Mouse (Mus musculus) midbrain, postnatal 0 days (tissue): ENCODE data around the gene Ikzf3. TPM values are rescaled to one million over a fixed set of nuclear protein-coding genes. Genes with fewer than 3 reads are reported as not detected.

ENCODE experiments used
- ATAC-seq: fragments of 200-750 bp; cut with Nextera tagmentation; 2 replicates; pipeline ENCODE4 v1.8.0; 2017; ENCODE audit warnings: moderate number of reproducible peaks, mild to moderate bottlenecking, moderate TSS enrichment, moderate library complexity; ENCODE audit not compliant: low FRiP score
- DNase-seq: peaks from one replicate; pipeline ENCODE4 v3.0.0-alpha.2; 2015; ENCODE audit warnings: low spot score
- H3K27ac ChIP-seq: fragments of 300-500 bp; sonication (generic); 2 replicates; pipeline ENCODE4 v1.5.1; 2014; ENCODE audit warnings: low read depth, mild to moderate bottlenecking, low read length, mixed read lengths
- H3K27me3 ChIP-seq: fragments of 300-500 bp; sonication (generic); 2 replicates; pipeline ENCODE4 v1.6.1; 2014; ENCODE audit warnings: low read length, control low read depth, mixed read lengths; ENCODE audit not compliant: insufficient read depth
- H3K36me3 ChIP-seq: fragments of 300-500 bp; sonication (generic); 2 replicates; pipeline ENCODE4 v1.6.1; 2014; ENCODE audit warnings: low read length, control low read depth, mixed read lengths; ENCODE audit not compliant: insufficient read depth
- H3K4me1 ChIP-seq: fragments of 300-500 bp; sonication (generic); 2 replicates; pipeline ENCODE4 v1.6.1; 2014; ENCODE audit warnings: mild to moderate bottlenecking, control low read depth, antibody characterized with exemption, low read length, mixed read lengths; ENCODE audit not compliant: insufficient read depth
- H3K4me2 ChIP-seq: fragments of 300-500 bp; sonication (generic); 2 replicates; pipeline ENCODE4 v1.6.1; 2014; ENCODE audit warnings: low read depth, mild to moderate bottlenecking, low read length, mixed read lengths; ENCODE audit not compliant: poor library complexity, severe bottlenecking
- H3K4me3 ChIP-seq: fragments of 300-500 bp; sonication (generic); 2 replicates; pipeline ENCODE4 v1.5.1; 2014; ENCODE audit warnings: low read depth, mild to moderate bottlenecking, low read length, moderate library complexity
- H3K9ac ChIP-seq: fragments of 300-500 bp; sonication (generic); replicated peaks from 2 replicates; pipeline ENCODE4 v1.6.1; 2014; ENCODE audit warnings: mild to moderate bottlenecking, low read length, moderate library complexity, mixed read lengths; ENCODE audit not compliant: poor library complexity, severe bottlenecking
- H3K9me3 ChIP-seq: fragments of 300-500 bp; sonication (generic); 2 replicates; pipeline ENCODE4 v1.6.1; 2016; ENCODE audit warnings: low read length, control low read depth
- CTCF ChIP-seq: IDR thresholded peaks from 2 replicates; pipeline ENCODE4 v1.5.1; 2016; ENCODE audit warnings: antibody characterized with exemption, mild to moderate bottlenecking
- WGBS: fragments of 180-500 bp; shearing (Covaris S2); extraction: QIAGEN DNeasy Blood & Tissue Kit; methylation state at CpG from one replicate; pipeline ENCODE4 v1.1.7; 2014; 5-methylcytosine and 5-hydroxymethylcytosine counted together
- polyA plus RNA-seq: library from polyadenylated mRNA; unstranded; fragments of >200 nt; fragmentation: Nextera tagmentation; extraction: Ambion mirVana; gene quantifications from 2 replicates; pipeline ENCODE4 v1.2.1, GENCODE M21; 2015
- total RNA-seq: library from RNA; depleted of rRNA; stranded (reverse); fragments of >200 nt; gene quantifications from 2 replicates; pipeline ENCODE4 v1.2.3, GENCODE M21; 2014

Gene Ikzf3
- total and polyA plus RNA-seq, 2 experiments from 2014 or later: 0.05 to 0.16 TPM

- no peak for DNase-seq
- Histone ChIP-seq H3K36me3 (no peaks in the 10 kb centered on the region), H3K27me3 (peaks cover 16% of the 10 kb centered on the region), H3K4me2 (no peak overlapping the region), H3K9ac (no peak overlapping the region), H3K9me3 (0 out of 2 replicates have a peak, but pooled peaks cover 5% of the 10 kb centered on the region), H3K4me1 (no peaks in the 10 kb centered on the region), H3K4me3 (no peak overlapping the region), H3K27ac (no peak overlapping the region)
- ATAC-seq: no peak
- whole genome bisulfite sequencing: 82% methylated on average over 5 of the region's 5 CpGs
- TF ChIP-seq CTCF: peak; percentile 36
Observed at GRCm38 (mm10) chr11:98540319-98540718, 5.5 kb downstream of the Ikzf3 start.

- Histone ChIP-seq H3K9ac (no peak overlapping the region), H3K36me3 (no peaks in the 10 kb centered on the region), H3K4me1 (no peaks in the 10 kb centered on the region), H3K9me3 (0 out of 2 replicates have a peak, but pooled peaks cover 5% of the 10 kb centered on the region), H3K27me3 (peaks cover 4% of the 10 kb centered on the region; the same call in 1 of the 2 replicates), H3K27ac (no peak overlapping the region), H3K4me2 (no peak overlapping the region), H3K4me3 (no peak overlapping the region)
- no peak for TF ChIP-seq CTCF
- ATAC-seq: no peak
- DNase-seq: no peak
Observed at GRCm38 (mm10) chr11:98537480-98538034, 8.3 kb downstream of the Ikzf3 start.

- DNase-seq: no peak
- Histone ChIP-seq H3K27ac (no peak overlapping the region), H3K4me1 (no peaks in the 10 kb centered on the region), H3K36me3 (no peaks in the 10 kb centered on the region), H3K27me3 (no peaks in the 10 kb centered on the region), H3K9ac (no peak overlapping the region), H3K4me2 (no peak overlapping the region), H3K4me3 (no peak overlapping the region), H3K9me3 (no peaks in the 10 kb centered on the region)
- no peak for ATAC-seq
- TF ChIP-seq CTCF: no peak
- 70% methylated on average over 10 of the region's 10 CpGs for WGBS
Observed at GRCm38 (mm10) chr11:98526824-98527461, 18.9 kb downstream of the Ikzf3 start.

- Histone ChIP-seq H3K36me3 (no peaks in the 10 kb centered on the region), H3K27me3 (no peaks in the 10 kb centered on the region), H3K4me1 (no peaks in the 10 kb centered on the region), H3K9ac (no peak overlapping the region), H3K9me3 (no peaks in the 10 kb centered on the region), H3K4me2 (no peak overlapping the region), H3K4me3 (no peak overlapping the region), H3K27ac (no peak overlapping the region)
- DNase-seq (no peak), ATAC-seq (no peak)
- WGBS: 65% methylated on average over 4 of the region's 4 CpGs
- no peak for TF ChIP-seq CTCF
Observed at GRCm38 (mm10) chr11:98525140-98525539, 20.7 kb downstream of the Ikzf3 start.

GRCm38 (mm10) chr11:98520468-98520867 is 25.4 kb downstream of the Ikzf3 start:
- Histone ChIP-seq H3K4me3 (no peak overlapping the region), H3K27me3 (no peaks in the 10 kb centered on the region), H3K9me3 (no peaks in the 10 kb centered on the region), H3K36me3 (no peaks in the 10 kb centered on the region), H3K4me1 (no peaks in the 10 kb centered on the region), H3K9ac (no peak overlapping the region), H3K4me2 (no peak overlapping the region), H3K27ac (no peak overlapping the region)
- 66% methylated on average over 10 of the region's 10 CpGs for WGBS
- DNase-seq (no peak), ATAC-seq (no peak)
- TF ChIP-seq CTCF: no peak

GRCm38 (mm10) chr11:98513356-98513936 is 32.4 kb downstream of the Ikzf3 start:
- H3K9me3 ChIP-seq: no peaks in the 10 kb centered on the region
- H3K4me3 ChIP-seq: no peak overlapping the region
- H3K4me2 ChIP-seq: no peak overlapping the region
- TF ChIP-seq CTCF: no peak
- WGBS: 40% methylated on average over 6 of the region's 6 CpGs
- no peak overlapping the region for H3K9ac ChIP-seq
- DNase-seq: no peak
- no peak for ATAC-seq
- H3K4me1 ChIP-seq: no peaks in the 10 kb centered on the region
- H3K27me3 ChIP-seq: no peaks in the 10 kb centered on the region
- no peaks in the 10 kb centered on the region for H3K36me3 ChIP-seq
- no peak overlapping the region for H3K27ac ChIP-seq
